9 mouse cellular contexts compared by ENCODE assay signal in genomic region chr17:88494121-88494771, GRCm38 (mm10). TPM values are rescaled to one million over a fixed set of nuclear protein-coding genes. Genes with fewer than 3 reads are reported as not detected.
DNase-seq lines count a peak whose midpoint lies in the region; ATAC-seq and TF ChIP-seq lines count a peak whose summit lies in the region.
"Had no signal": no experiment of that assay in that cellular context is flagged by ENCODE, and none has a peak within 500 bp of the region (broad histone marks: within the 10 kb centered on the region; RNA-seq: fewer than 3 reads in every experiment).

No protein-coding gene starts in this region.

- H3K4me1 ChIP-seq in testis, adult 2 months (ENCODE audit: control insufficient read depth, insufficient read depth, low read length) = peaks cover 10% of the 10 kb centered on the region
- H3K4me1 ChIP-seq in olfactory bulb, adult 2 months (ENCODE audit: control insufficient read depth, insufficient read depth, low read length) = peaks cover 9% of the 10 kb centered on the region
- H3K4me1 ChIP-seq in intestine, embryonic 15.5 days (replicated peaks) = no peaks in the 10 kb centered on the region

- DNase-seq in testis, postnatal 14 days (ENCODE audit: low spot score) = no peak
- peak; percentile 37 to 43 for DNase-seq in left cerebral cortex, adult 2 months (ENCODE audit: extremely low spot score in 1 of 2, low spot score in 2 of 2)
- DNase-seq in T-cell, adult 2 months (ENCODE audit: low spot score) = no peak
- no peak for DNase-seq in B cell, adult 2 months

- H3K9me3 ChIP-seq in intestine, embryonic 15.5 days = no peaks in the 10 kb centered on the region

- H3K9ac ChIP-seq in intestine, embryonic 15.5 days = no peak overlapping the region

- no peak for TF ChIP-seq POLR2A in testis, adult 2 months (IDR thresholded peaks at IDR 0.05; ENCODE audit: control insufficient read depth, low read depth, low read length)
- TF ChIP-seq POLR2A in olfactory bulb, adult 2 months (IDR thresholded peaks at IDR 0.05; ENCODE audit: insufficient read depth, low read depth, low read length) = no peak

- no peak for TF ChIP-seq CTCF in testis, adult 2 months (IDR thresholded peaks at IDR 0.05; ENCODE audit: control insufficient read depth, insufficient read depth, insufficient replicate concordance, low read depth, low read length)
- TF ChIP-seq CTCF in left cerebral cortex, adult 2 months (IDR thresholded peaks at IDR 0.05) = no peak
- no peak for TF ChIP-seq CTCF in olfactory bulb, adult 2 months (IDR thresholded peaks at IDR 0.05; ENCODE audit: insufficient read depth, low read depth, low read length)

- no peaks in the 10 kb centered on the region for H3K36me3 ChIP-seq in testis, adult 2 months (ENCODE audit: control insufficient read depth, insufficient read depth, low read length)
- no peaks in the 10 kb centered on the region for H3K36me3 ChIP-seq in intestine, embryonic 15.5 days

- peak; percentile 95 for ATAC-seq in frontal cortex, adult (ENCODE audit: low TSS enrichment)
- no peak for ATAC-seq in intestine, embryonic 15.5 days

- intact Hi-C loops in left cerebral cortex, adult 2 months (cut with DNase I) = loop anchor here (5.0 kb wide), 1 partner anchor 52 kb away; the partner anchor contains the start of gene Foxn2

- no peak overlapping the region for H3K4me2 ChIP-seq in intestine, embryonic 15.5 days (replicated peaks)

- H3K27ac ChIP-seq in testis, adult 2 months (ENCODE audit: control insufficient read depth, insufficient read depth, low read depth, low read length) = no peak overlapping the region
- peak overlapping the region; percentile 71 for H3K27ac ChIP-seq in left cerebral cortex, adult 2 months
- 0 out of 2 replicates have a peak overlapping the region, but pooled peaks have one; percentile 22 for H3K27ac ChIP-seq in olfactory bulb, adult 2 months (ENCODE audit: insufficient read depth, low read depth, low read length)
- H3K27ac ChIP-seq in intestine, embryonic 15.5 days = no peak overlapping the region

- H3K4me3 ChIP-seq in testis, adult 2 months (ENCODE audit: control insufficient read depth, low read depth, low read length) = peak overlapping the region; percentile 39
- peak overlapping the region; percentile 33 for H3K4me3 ChIP-seq in left cerebral cortex, adult 2 months
- no peak overlapping the region for H3K4me3 ChIP-seq in olfactory bulb, adult 2 months (ENCODE audit: insufficient read depth, low read depth, low read length)
- no peak overlapping the region for H3K4me3 ChIP-seq in intestine, embryonic 15.5 days (replicated peaks)
- H3K4me3 ChIP-seq: erythroblast, embryonic 14.5 days had no signal

- H3K27me3 ChIP-seq in testis, adult 2 months (ENCODE audit: control insufficient read depth, insufficient read depth, low read length) = no peaks in the 10 kb centered on the region
- H3K27me3 ChIP-seq in intestine, embryonic 15.5 days (replicated peaks) = no peaks in the 10 kb centered on the region

- WGBS in olfactory bulb, adult 2 months = 35% methylated on average over 14 of the region's 14 CpGs
- 70% methylated on average over 14 of the region's 14 CpGs for WGBS in intestine, embryonic 15.5 days

RNA-seq across cellular contexts. Expression of gene Ppp1r21, which starts 35.7 kb away (rescaled TPM):
- polyA plus RNA-seq in testis, adult 2 months (2012; rRNA removed) = 9.2 and 9.4 TPM in 2 replicates
- 10 to 100 TPM; 77.3 to 79.5 TPM for total RNA-seq in left cerebral cortex, adult 2 months (2021)
- not detected in 2 replicates for polyA plus RNA-seq in olfactory bulb, adult 2 months (2012; ENCODE audit: insufficient read depth, insufficient read length, low replicate concordance, missing spikeins)
- polyA plus RNA-seq in intestine, embryonic 15.5 days (2015; fragmentation: Nextera tagmentation; extraction: Ambion mirVana) = 21.4 and 22.4 TPM in 2 replicates

RNA-seq across cellular contexts. Expression of gene Foxn2, which starts 53.7 kb away (rescaled TPM):
- polyA plus RNA-seq in testis, adult 2 months (2012; rRNA removed) = 1.7 and 2.1 TPM in 2 replicates
- total RNA-seq in left cerebral cortex, adult 2 months (2021) = 10 to 100 TPM; 15.6 to 15.9 TPM
- not detected in 2 replicates for polyA plus RNA-seq in olfactory bulb, adult 2 months (2012; ENCODE audit: insufficient read depth, insufficient read length, low replicate concordance, missing spikeins)
- polyA plus RNA-seq in intestine, embryonic 15.5 days (2015; fragmentation: Nextera tagmentation; extraction: Ambion mirVana) = 16.2 and 16.4 TPM in 2 replicates

Comparison
In these comparisons a context has a peak if more than half of its experiments do, and no peak if none do; other contexts are left out.
1. H3K27ac ChIP-seq: peak in left cerebral cortex, adult 2 months (single experiment) and olfactory bulb, adult 2 months (single experiment); none in testis, adult 2 months (single experiment) and intestine, embryonic 15.5 days (single experiment).
2. H3K4me3 ChIP-seq: peak in testis, adult 2 months (single experiment) and left cerebral cortex, adult 2 months (single experiment); none in olfactory bulb, adult 2 months (single experiment) and intestine, embryonic 15.5 days (single experiment).
3. DNase-seq: peak in left cerebral cortex, adult 2 months (2 of 2); none in testis, postnatal 14 days (single experiment), T-cell, adult 2 months (single experiment) and B cell, adult 2 months (0 of 2).